Mouse (Mus musculus) C2C12 (cell line): ENCODE results near the gene 4933405O20Rik.

Experiments
- CEBPB ChIP-seq: IDR thresholded peaks from one replicate; pipeline ENCODE4 v1.6.1; 2011; ENCODE audit warnings: low read depth, mild to moderate bottlenecking, control low read depth, moderate library complexity
- CTCF ChIP-seq: IDR thresholded peaks from one replicate; pipeline ENCODE4 v1.5.1; 2011; ENCODE audit not compliant: control insufficient read depth, insufficient read depth, insufficient read length
- MAX ChIP-seq: IDR thresholded peaks from one replicate; pipeline ENCODE4 v1.6.1; 2011; ENCODE audit warnings: mild to moderate bottlenecking, control low read depth
- MYOD1 ChIP-seq: IDR thresholded peaks from one replicate; pipeline ENCODE4 v1.6.1; 2011; ENCODE audit warnings: low read depth; ENCODE audit not compliant: control insufficient read depth, insufficient read length
- MYOG ChIP-seq: IDR thresholded peaks from one replicate; pipeline ENCODE4 v1.6.1; 2011; ENCODE audit not compliant: control insufficient read depth, insufficient read length; ENCODE audit errors: extremely low read depth
- USF1 ChIP-seq: IDR thresholded peaks from one replicate; pipeline ENCODE4 v1.6.1; 2011; ENCODE audit warnings: low read depth, mild to moderate bottlenecking, control low read depth, moderate library complexity

- no peak for TF ChIP-seq CTCF
- TF ChIP-seq MAX, result no peak
- TF ChIP-seq MYOG, result no peak
- no peak for TF ChIP-seq USF1
- no peak for TF ChIP-seq CEBPB
- no peak for TF ChIP-seq MYOD1
Measured at GRCm38 (mm10) chr7:50633147-50633546, 34.2 kb downstream of the 4933405O20Rik start.
